Mouse (Mus musculus): ENCODE results near the gene Scin. TPM values are rescaled to one million over a fixed set of nuclear protein-coding genes. Genes with fewer than 3 reads are reported as not detected.

Gene Scin
- polyA plus RNA-seq, 1 experiment from 2014 or later: not detected

- no peak overlapping the region for H3K9ac ChIP-seq (ENCODE audit: low read length)
- WGBS: 94% methylated on average over 2 of the region's 2 CpGs
- H3K36me3 ChIP-seq (ENCODE audit: control insufficient read depth, insufficient read depth, low read length): no peaks in the 10 kb centered on the region
- H3K4me1 ChIP-seq (replicated peaks; ENCODE audit: control insufficient read depth, insufficient read depth, low read length): no peaks in the 10 kb centered on the region
- H3K27ac ChIP-seq (ENCODE audit: low read depth, low read length): no peak overlapping the region
- ATAC-seq (replicated peaks; ENCODE audit: low FRiP score): no peak
- no peaks in the 10 kb centered on the region for H3K9me3 ChIP-seq (ENCODE audit: control insufficient read depth, low read length)
- no peak overlapping the region for H3K4me3 ChIP-seq (ENCODE audit: low read depth, low read length)
- H3K27me3 ChIP-seq (ENCODE audit: control insufficient read depth, insufficient read depth, low read length): no peaks in the 10 kb centered on the region
- H3K4me2 ChIP-seq (ENCODE audit: low read depth, low read length, severe bottlenecking): no peak overlapping the region
- DNase-seq (ENCODE audit: low spot score): no peak
Observed at GRCm38 (mm10) chr12:40102359-40102758, 31.7 kb downstream of the Scin start.

GRCm38 (mm10) chr12:40099407-40099806 is 34.6 kb downstream of the Scin start:
- Histone ChIP-seq H3K4me3 (ENCODE audit: low read depth, low read length) (no peak overlapping the region), H3K4me2 (ENCODE audit: low read depth, low read length, severe bottlenecking) (no peak overlapping the region), H3K27me3 (ENCODE audit: control insufficient read depth, insufficient read depth, low read length) (no peaks in the 10 kb centered on the region), H3K4me1 (replicated peaks; ENCODE audit: control insufficient read depth, insufficient read depth, low read length) (no peaks in the 10 kb centered on the region), H3K9ac (ENCODE audit: low read length) (no peak overlapping the region), H3K27ac (ENCODE audit: low read depth, low read length) (no peak overlapping the region), H3K9me3 (ENCODE audit: control insufficient read depth, low read length) (no peaks in the 10 kb centered on the region), H3K36me3 (ENCODE audit: control insufficient read depth, insufficient read depth, low read length) (no peaks in the 10 kb centered on the region)
- DNase-seq (ENCODE audit: low spot score): no peak
- ATAC-seq (replicated peaks; ENCODE audit: low FRiP score): no peak
- WGBS: 85% methylated on average over 2 of the region's 2 CpGs

DNA sequence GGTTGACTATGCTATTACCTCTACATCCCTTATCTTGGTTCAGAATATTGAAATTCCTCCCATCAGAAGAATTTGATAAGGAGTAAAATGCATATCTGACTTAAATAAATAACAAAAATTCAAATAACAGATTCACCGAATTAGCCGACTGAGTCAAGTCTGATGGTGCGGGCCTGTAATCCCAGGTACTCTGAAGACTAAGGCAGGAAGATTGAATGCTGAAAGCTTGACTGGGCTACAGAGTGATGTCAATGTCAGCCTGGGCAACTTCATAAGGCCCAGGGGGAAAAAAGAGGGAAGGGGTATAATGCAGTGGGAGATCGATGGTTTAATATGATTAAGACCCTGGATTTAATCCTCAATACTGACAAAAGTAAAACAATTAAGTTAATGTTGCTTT is 36.6 kb downstream of the Scin start:
- Histone ChIP-seq H3K9ac (ENCODE audit: low read length) (no peak overlapping the region), H3K36me3 (ENCODE audit: control insufficient read depth, insufficient read depth, low read length) (no peaks in the 10 kb centered on the region), H3K9me3 (ENCODE audit: control insufficient read depth, low read length) (no peaks in the 10 kb centered on the region), H3K4me2 (ENCODE audit: low read depth, low read length, severe bottlenecking) (no peak overlapping the region), H3K4me3 (ENCODE audit: low read depth, low read length) (no peak overlapping the region), H3K27me3 (ENCODE audit: control insufficient read depth, insufficient read depth, low read length) (no peaks in the 10 kb centered on the region), H3K4me1 (replicated peaks; ENCODE audit: control insufficient read depth, insufficient read depth, low read length) (no peaks in the 10 kb centered on the region), H3K27ac (ENCODE audit: low read depth, low read length) (no peak overlapping the region)
- no peak for ATAC-seq (replicated peaks; ENCODE audit: low FRiP score)
- 94% methylated on average over 4 of the region's 4 CpGs for WGBS
- DNase-seq (ENCODE audit: low spot score): no peak

DNA sequence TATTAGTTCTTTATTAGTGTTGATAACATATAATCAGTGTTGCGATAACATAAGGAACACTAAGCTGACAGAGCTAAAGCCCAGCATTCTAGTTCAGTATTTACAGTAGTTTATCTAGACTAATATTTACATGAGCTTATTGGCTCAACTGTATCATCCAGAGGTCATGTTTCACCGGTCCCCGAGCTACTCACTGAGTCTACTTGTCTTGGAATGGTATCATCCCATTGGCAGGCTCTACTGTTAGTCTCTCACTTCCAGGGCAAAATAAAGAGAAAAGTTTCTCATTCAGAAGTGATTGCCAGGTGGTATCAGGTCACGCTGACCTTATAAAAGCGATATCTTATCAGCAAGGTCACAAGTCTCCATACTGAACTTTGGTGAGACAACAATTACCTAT is 37.0 kb downstream of the Scin start:
- no peak overlapping the region for H3K4me3 ChIP-seq (ENCODE audit: low read depth, low read length)
- WGBS: 94% methylated on average over 5 of the region's 5 CpGs
- no peak overlapping the region for H3K4me2 ChIP-seq (ENCODE audit: low read depth, low read length, severe bottlenecking)
- H3K9ac ChIP-seq (ENCODE audit: low read length): no peak overlapping the region
- ATAC-seq (replicated peaks; ENCODE audit: low FRiP score) (no peak), DNase-seq (ENCODE audit: low spot score) (no peak)
- H3K27ac ChIP-seq (ENCODE audit: low read depth, low read length): no peak overlapping the region
- no peaks in the 10 kb centered on the region for H3K9me3 ChIP-seq (ENCODE audit: control insufficient read depth, low read length)
- H3K4me1 ChIP-seq (replicated peaks; ENCODE audit: control insufficient read depth, insufficient read depth, low read length): no peaks in the 10 kb centered on the region
- H3K36me3 ChIP-seq (ENCODE audit: control insufficient read depth, insufficient read depth, low read length): no peaks in the 10 kb centered on the region
- no peaks in the 10 kb centered on the region for H3K27me3 ChIP-seq (ENCODE audit: control insufficient read depth, insufficient read depth, low read length)

GRCm38 (mm10) chr12:40096453-40096852 is 37.6 kb downstream of the Scin start:
- H3K9me3 ChIP-seq (ENCODE audit: control insufficient read depth, low read length): no peaks in the 10 kb centered on the region
- ATAC-seq (replicated peaks; ENCODE audit: low FRiP score) (no peak), DNase-seq (ENCODE audit: low spot score) (no peak)
- no peak overlapping the region for H3K27ac ChIP-seq (ENCODE audit: low read depth, low read length)
- no peaks in the 10 kb centered on the region for H3K27me3 ChIP-seq (ENCODE audit: control insufficient read depth, insufficient read depth, low read length)
- H3K9ac ChIP-seq (ENCODE audit: low read length): no peak overlapping the region
- H3K4me2 ChIP-seq (ENCODE audit: low read depth, low read length, severe bottlenecking): no peak overlapping the region
- H3K36me3 ChIP-seq (ENCODE audit: control insufficient read depth, insufficient read depth, low read length): no peaks in the 10 kb centered on the region
- H3K4me3 ChIP-seq (ENCODE audit: low read depth, low read length): no peak overlapping the region
- no peaks in the 10 kb centered on the region for H3K4me1 ChIP-seq (replicated peaks; ENCODE audit: control insufficient read depth, insufficient read depth, low read length)
- WGBS: 90% methylated on average over 3 of the region's 3 CpGs

- H3K4me2 ChIP-seq (ENCODE audit: low read depth, low read length, severe bottlenecking): no peak overlapping the region
- H3K4me3 ChIP-seq (ENCODE audit: low read depth, low read length): no peak overlapping the region
- H3K36me3 ChIP-seq (ENCODE audit: control insufficient read depth, insufficient read depth, low read length): no peaks in the 10 kb centered on the region
- no peaks in the 10 kb centered on the region for H3K9me3 ChIP-seq (ENCODE audit: control insufficient read depth, low read length)
- no peak for DNase-seq (ENCODE audit: low spot score)
- H3K4me1 ChIP-seq (replicated peaks; ENCODE audit: control insufficient read depth, insufficient read depth, low read length): no peaks in the 10 kb centered on the region
- H3K27me3 ChIP-seq (ENCODE audit: control insufficient read depth, insufficient read depth, low read length): no peaks in the 10 kb centered on the region
- no peak for ATAC-seq (replicated peaks; ENCODE audit: low FRiP score)
- H3K9ac ChIP-seq (ENCODE audit: low read length): no peak overlapping the region
- no peak overlapping the region for H3K27ac ChIP-seq (ENCODE audit: low read depth, low read length)
- 80% methylated on average over 3 of the region's 3 CpGs for WGBS
Observed at GRCm38 (mm10) chr12:40090017-40090416, 44.0 kb downstream of the Scin start.

DNA sequence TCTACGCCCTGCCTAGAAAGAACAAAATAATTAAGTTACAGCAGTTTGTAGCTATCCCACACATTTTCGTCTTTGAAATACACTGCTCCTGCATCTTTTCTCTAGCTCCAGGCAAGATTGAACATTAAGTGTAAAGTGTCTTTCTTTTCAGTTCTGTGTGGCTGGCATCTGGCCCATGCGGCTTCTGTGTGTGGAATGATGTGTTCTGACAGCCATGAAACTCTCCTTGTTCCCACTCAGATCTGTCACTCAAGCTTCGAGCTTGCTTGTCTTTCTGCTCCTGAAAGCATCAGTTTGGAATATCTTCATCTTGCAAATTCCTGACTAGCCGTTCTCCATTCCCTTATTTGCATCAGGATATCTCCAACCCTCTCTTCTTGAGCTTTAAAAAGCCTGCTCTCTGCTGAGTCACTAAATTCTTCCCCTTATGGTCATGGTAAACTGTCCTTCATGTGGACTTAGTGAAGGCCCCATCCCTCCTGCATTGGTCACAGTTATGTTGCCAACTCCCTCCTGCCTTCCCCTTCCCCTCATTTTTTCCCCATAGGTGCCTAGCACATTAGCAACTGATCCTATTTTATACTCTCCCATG is 48.2 kb downstream of the Scin start:
- H3K27me3 ChIP-seq (ENCODE audit: control insufficient read depth, insufficient read depth, low read length): no peaks in the 10 kb centered on the region
- H3K4me2 ChIP-seq (ENCODE audit: low read depth, low read length, severe bottlenecking): no peak overlapping the region
- no peak overlapping the region for H3K9ac ChIP-seq (ENCODE audit: low read length)
- no peaks in the 10 kb centered on the region for H3K9me3 ChIP-seq (ENCODE audit: control insufficient read depth, low read length)
- ATAC-seq (replicated peaks; ENCODE audit: low FRiP score) (no peak), DNase-seq (ENCODE audit: low spot score) (no peak)
- WGBS: 82% methylated on average over 5 of the region's 5 CpGs
- no peaks in the 10 kb centered on the region for H3K4me1 ChIP-seq (replicated peaks; ENCODE audit: control insufficient read depth, insufficient read depth, low read length)
- H3K36me3 ChIP-seq (ENCODE audit: control insufficient read depth, insufficient read depth, low read length): no peaks in the 10 kb centered on the region
- H3K4me3 ChIP-seq (ENCODE audit: low read depth, low read length): no peak overlapping the region
- no peak overlapping the region for H3K27ac ChIP-seq (ENCODE audit: low read depth, low read length)

DNA sequence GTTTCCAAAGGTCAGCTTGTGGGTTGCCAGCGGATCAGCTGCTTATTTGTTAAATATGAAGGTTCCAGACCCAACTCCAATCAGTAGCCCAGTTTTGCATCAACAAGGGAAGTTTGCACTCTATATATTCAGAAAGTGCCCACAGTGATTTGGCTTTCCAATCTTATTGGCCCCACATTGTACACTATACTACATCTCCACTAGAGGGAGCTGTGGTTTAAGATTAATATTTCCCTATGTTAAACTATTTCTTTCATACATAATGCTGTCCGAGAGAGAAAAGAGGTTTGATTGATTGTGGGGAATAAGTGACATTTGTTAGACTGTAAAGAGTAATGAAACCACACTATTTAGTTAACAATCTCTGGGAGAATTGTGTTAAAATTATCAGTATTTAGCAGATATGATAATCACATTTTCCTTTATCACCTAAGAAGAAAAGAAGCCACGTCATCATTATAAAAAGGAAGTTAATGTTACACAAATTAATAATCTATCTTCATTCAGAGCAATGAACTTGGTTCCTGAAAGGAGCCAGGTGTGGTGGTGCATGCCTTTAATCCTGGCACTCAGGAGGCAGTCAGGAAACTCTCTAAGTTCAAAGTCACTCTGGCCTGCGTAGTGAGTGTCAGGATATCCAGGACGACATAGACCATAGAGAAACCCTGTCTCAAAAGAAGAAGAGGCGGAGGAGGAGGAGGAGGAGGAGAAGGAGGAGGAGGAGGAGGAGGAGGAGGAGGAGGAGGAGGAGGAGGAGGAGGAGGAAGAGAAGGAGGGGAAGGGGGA is 51.4 kb downstream of the Scin start:
- no peak overlapping the region for H3K9ac ChIP-seq (ENCODE audit: low read length)
- no peaks in the 10 kb centered on the region for H3K9me3 ChIP-seq (ENCODE audit: control insufficient read depth, low read length)
- no peak overlapping the region for H3K4me3 ChIP-seq (ENCODE audit: low read depth, low read length)
- whole genome bisulfite sequencing: 47% methylated on average over 5 of the region's 6 CpGs
- ATAC-seq (replicated peaks; ENCODE audit: low FRiP score) (peak; percentile 39; the same call in 1 of the 2 replicates), DNase-seq (ENCODE audit: low spot score) (no peak)
- no peaks in the 10 kb centered on the region for H3K36me3 ChIP-seq (ENCODE audit: control insufficient read depth, insufficient read depth, low read length)
- H3K4me2 ChIP-seq (ENCODE audit: low read depth, low read length, severe bottlenecking): no peak overlapping the region
- no peaks in the 10 kb centered on the region for H3K27me3 ChIP-seq (ENCODE audit: control insufficient read depth, insufficient read depth, low read length)
- no peaks in the 10 kb centered on the region for H3K4me1 ChIP-seq (replicated peaks; ENCODE audit: control insufficient read depth, insufficient read depth, low read length)
- no peak overlapping the region for H3K27ac ChIP-seq (ENCODE audit: low read depth, low read length)

DNA sequence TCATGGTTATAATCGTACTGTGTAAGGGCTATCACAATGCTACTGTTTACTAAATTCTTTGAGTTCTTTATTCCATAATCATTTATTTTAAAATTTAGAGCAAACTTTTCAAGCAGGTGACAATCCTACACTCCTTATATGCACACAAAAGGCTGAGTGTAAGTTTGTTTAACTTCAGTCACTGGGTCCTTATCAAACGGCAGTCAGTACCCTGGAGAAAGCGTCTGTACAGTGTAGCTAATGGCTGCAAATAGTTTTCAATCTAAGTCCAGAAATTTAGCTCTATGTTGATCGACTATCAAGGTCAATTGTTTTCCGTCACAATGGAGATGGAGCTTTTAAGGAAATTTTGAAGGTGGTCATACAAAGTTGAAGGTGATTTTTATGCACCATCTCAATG is 52.0 kb downstream of the Scin start:
- 80% methylated on average over 5 of the region's 5 CpGs for WGBS
- H3K4me1 ChIP-seq (replicated peaks; ENCODE audit: control insufficient read depth, insufficient read depth, low read length): no peaks in the 10 kb centered on the region
- no peaks in the 10 kb centered on the region for H3K9me3 ChIP-seq (ENCODE audit: control insufficient read depth, low read length)
- no peak overlapping the region for H3K4me3 ChIP-seq (ENCODE audit: low read depth, low read length)
- DNase-seq (ENCODE audit: low spot score) (no peak), ATAC-seq (replicated peaks; ENCODE audit: low FRiP score) (no peak)
- H3K27me3 ChIP-seq (ENCODE audit: control insufficient read depth, insufficient read depth, low read length): no peaks in the 10 kb centered on the region
- H3K4me2 ChIP-seq (ENCODE audit: low read depth, low read length, severe bottlenecking): no peak overlapping the region
- no peaks in the 10 kb centered on the region for H3K36me3 ChIP-seq (ENCODE audit: control insufficient read depth, insufficient read depth, low read length)
- H3K9ac ChIP-seq (ENCODE audit: low read length): no peak overlapping the region
- no peak overlapping the region for H3K27ac ChIP-seq (ENCODE audit: low read depth, low read length)

Measured in forebrain, embryonic 11.5 days (tissue).